Mouse (Mus musculus) stomach, postnatal 0 days (tissue): ENCODE results near the gene Il18.

Source experiments
- CTCF ChIP-seq: IDR thresholded peaks from 2 replicates; pipeline ENCODE4 v1.5.1; 2016; ENCODE audit warnings: antibody characterized with exemption, low read depth, mild to moderate bottlenecking, moderate library complexity
- EP300 ChIP-seq: optimal IDR thresholded peaks from 2 replicates; pipeline ENCODE3; 2016; ENCODE audit warnings: antibody characterized with exemption

DNA sequence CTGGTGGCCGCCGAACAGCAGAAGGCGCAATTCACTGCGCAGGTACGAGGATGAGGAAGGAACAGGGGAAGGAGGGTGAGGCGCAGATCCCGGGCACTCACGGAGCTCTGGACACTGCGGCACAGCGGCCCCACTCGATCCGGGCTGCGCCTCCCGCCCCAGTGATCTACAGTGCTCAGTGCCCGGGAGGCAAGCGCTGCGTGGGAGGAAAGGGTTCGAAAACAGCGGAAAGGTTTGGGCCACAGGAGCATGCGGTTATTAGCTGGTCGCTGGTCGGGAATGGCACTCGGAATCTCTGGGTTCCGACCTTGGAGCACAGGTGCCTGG is 49.3 kb downstream of the Il18 start:
- TF ChIP-seq CTCF (peak; percentile 62), EP300 (no peak)
